Mouse (Mus musculus): ENCODE measurements at regions not wholly inside any gene's neighbourhood (a gene's known extent, or its start where the extent isn't known, plus 50 kb on each side); places are given as distances from the start of the nearest gene placed in this dataset.

DNA sequence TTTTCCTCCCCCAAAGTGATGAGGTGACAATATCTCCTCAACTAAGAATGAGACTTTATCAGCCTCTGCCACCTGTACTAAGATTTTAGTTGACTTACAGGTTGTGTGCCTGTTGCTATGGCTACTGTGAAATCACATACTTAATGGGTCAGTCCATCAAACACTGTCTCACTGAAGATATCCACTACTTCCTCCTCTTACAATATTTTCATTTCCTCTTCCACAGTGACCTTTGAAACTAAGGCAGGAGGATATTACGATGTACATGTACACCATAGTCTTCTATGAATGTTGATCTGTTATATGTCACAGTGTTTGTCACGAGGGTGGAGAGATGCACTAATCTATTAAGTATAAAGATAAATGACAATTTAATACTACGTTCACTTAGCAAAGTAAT is 212.4 kb upstream of the Dab2 start:
- Histone ChIP-seq H3K9me3 (replicated peaks) (no peaks in the 10 kb centered on the region), H3K36me3 (no peaks in the 10 kb centered on the region), H3K4me1 (no peaks in the 10 kb centered on the region), H3K27ac (replicated peaks) (no peak overlapping the region), H3K27me3 (no peaks in the 10 kb centered on the region), H3K4me3 (replicated peaks) (no peak overlapping the region), H3K4me2 (replicated peaks) (no peak overlapping the region), H3K9ac (no peak overlapping the region)
- no peak for ATAC-seq (ENCODE audit: insufficient number of reproducible peaks, low FRiP score, low TSS enrichment, low read depth)
- WGBS = 86% methylated on average over 3 of the region's 3 CpGs

DNA sequence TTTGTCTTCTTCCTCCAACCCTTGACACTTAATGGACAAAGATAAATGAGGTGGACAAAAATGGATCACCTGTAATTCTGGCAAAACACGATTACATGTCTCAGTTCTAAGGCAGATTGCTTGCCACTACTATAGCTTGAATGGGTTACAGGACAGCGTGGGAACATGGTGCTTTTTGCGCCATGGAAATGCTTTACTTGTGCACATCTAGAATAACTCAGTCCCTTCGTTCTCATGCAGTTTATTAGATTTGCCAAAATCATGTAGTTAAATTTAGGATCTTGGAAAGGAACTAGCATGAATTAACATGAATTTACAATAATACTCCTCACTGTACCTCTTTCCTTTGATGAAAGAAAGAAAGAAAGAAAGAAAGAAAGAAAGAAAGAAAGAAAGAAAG is 211.1 kb upstream of the Dab2 start:
- H3K36me3 ChIP-seq = no peaks in the 10 kb centered on the region
- no peak overlapping the region for H3K4me2 ChIP-seq (replicated peaks)
- 77% methylated on average over 4 of the region's 4 CpGs for WGBS
- no peaks in the 10 kb centered on the region for H3K9me3 ChIP-seq (replicated peaks)
- H3K27ac ChIP-seq (replicated peaks) = no peak overlapping the region
- H3K4me3 ChIP-seq (replicated peaks) = no peak overlapping the region
- ATAC-seq (ENCODE audit: insufficient number of reproducible peaks, low FRiP score, low TSS enrichment, low read depth) = no peak
- H3K4me1 ChIP-seq = no peaks in the 10 kb centered on the region
- no peak overlapping the region for H3K9ac ChIP-seq
- no peaks in the 10 kb centered on the region for H3K27me3 ChIP-seq

DNA sequence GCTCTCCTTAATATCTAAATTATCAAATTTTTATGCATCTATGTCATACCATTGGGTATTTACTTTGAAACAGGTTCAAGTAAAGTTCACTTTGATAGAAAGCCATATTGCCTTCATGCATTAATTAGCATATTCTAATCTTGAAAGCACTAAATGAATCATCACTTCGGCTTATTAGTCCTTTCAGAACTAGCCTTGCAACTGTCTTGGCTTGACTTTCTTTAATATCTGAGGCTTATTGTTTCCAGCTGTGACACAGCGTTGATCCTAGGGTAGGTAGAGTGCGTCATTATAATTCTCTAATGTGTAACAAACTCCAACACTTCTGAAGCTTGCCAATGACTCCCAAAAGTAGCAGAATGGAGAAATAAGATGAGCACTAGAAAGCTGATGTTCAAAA is 169.9 kb upstream of the Dab2 start:
- Histone ChIP-seq H3K4me2 (replicated peaks) (no peak overlapping the region), H3K4me3 (replicated peaks) (no peak overlapping the region), H3K36me3 (no peaks in the 10 kb centered on the region), H3K9me3 (replicated peaks) (no peaks in the 10 kb centered on the region), H3K4me1 (no peaks in the 10 kb centered on the region), H3K9ac (no peak overlapping the region), H3K27ac (replicated peaks) (no peak overlapping the region), H3K27me3 (no peaks in the 10 kb centered on the region)
- 44% methylated on average over 3 of the region's 3 CpGs for WGBS
- ATAC-seq (ENCODE audit: insufficient number of reproducible peaks, low FRiP score, low TSS enrichment, low read depth) = no peak

DNA sequence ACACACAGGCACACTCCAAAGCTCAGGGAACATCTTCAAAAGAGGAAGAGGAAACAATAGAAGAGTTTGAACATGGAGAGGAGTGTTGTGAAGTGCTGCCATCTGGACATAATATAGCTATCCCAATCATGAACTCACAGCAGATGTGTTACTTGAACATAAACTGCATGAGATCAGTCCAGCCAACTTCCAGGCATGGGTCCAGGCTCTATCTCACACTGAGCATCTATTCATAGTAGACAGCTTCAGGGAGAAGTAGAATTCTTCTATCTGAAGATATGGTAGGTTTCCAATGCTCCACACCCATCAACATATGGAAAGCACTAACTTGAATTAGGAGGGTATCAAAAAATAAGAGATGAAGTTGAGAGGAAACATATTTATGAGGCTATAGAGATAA is 167.4 kb upstream of the Dab2 start:
- Histone ChIP-seq H3K4me3 (replicated peaks) (no peak overlapping the region), H3K4me2 (replicated peaks) (no peak overlapping the region), H3K27ac (replicated peaks) (no peak overlapping the region), H3K9me3 (replicated peaks) (0 out of 2 replicates have a peak, but pooled peaks cover 12% of the 10 kb centered on the region), H3K27me3 (no peaks in the 10 kb centered on the region), H3K4me1 (no peaks in the 10 kb centered on the region), H3K9ac (no peak overlapping the region), H3K36me3 (no peaks in the 10 kb centered on the region)
- no peak for ATAC-seq (ENCODE audit: insufficient number of reproducible peaks, low FRiP score, low TSS enrichment, low read depth)

DNA sequence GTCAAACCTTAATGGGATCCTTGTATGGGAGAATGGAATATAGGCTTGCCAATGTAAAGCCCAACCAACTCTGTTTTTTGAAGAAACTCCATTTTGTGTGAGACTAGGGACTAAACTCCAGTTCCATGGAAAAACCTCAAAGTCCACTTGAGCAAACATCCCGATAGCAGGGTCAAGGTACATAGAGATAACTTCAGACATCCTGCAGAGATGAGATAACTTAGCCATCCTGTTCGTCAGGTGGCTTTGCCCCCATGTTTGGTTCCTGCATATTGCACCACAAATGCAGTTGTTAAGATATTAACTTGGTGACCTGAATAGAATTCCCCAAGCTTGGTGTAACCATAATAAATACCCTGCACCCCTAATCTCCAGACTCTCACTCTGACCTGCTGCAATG is 154.5 kb upstream of the Dab2 start:
- no peak for ATAC-seq (ENCODE audit: insufficient number of reproducible peaks, low FRiP score, low TSS enrichment, low read depth)
- H3K36me3 ChIP-seq = no peaks in the 10 kb centered on the region
- 91% methylated on average over 2 of the region's 2 CpGs for WGBS
- H3K27ac ChIP-seq (replicated peaks) = no peak overlapping the region
- H3K4me1 ChIP-seq = no peaks in the 10 kb centered on the region
- no peaks in the 10 kb centered on the region for H3K9me3 ChIP-seq (replicated peaks)
- no peak overlapping the region for H3K4me3 ChIP-seq (replicated peaks)
- H3K27me3 ChIP-seq = no peaks in the 10 kb centered on the region
- H3K4me2 ChIP-seq (replicated peaks) = no peak overlapping the region
- H3K9ac ChIP-seq = no peak overlapping the region

DNA sequence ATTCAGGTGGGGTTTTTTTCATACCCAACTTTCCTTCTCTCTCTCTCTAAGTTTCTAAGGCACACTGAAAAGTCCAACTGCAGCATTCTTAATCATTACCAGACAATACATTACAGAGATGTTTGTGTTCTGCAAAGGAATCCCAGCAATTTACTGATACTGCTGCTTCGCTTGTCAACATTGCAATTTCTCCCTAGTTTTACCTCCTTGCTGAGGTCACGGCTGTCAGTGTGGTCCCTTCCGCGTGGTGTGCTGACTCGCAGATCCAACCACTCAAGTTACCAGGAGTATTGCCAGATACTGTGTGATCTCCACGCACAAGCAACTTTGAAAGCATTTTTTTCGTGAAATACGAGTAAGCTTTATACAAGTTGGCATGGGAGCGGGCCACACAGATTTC is 144.9 kb upstream of the Dab2 start:
- Histone ChIP-seq H3K27ac (replicated peaks) (no peak overlapping the region), H3K9ac (no peak overlapping the region), H3K27me3 (no peaks in the 10 kb centered on the region), H3K36me3 (no peaks in the 10 kb centered on the region), H3K4me2 (replicated peaks) (no peak overlapping the region), H3K9me3 (replicated peaks) (no peaks in the 10 kb centered on the region), H3K4me3 (replicated peaks) (no peak overlapping the region), H3K4me1 (no peaks in the 10 kb centered on the region)
- WGBS = 14% methylated on average over 9 of the region's 9 CpGs
- ATAC-seq (ENCODE audit: insufficient number of reproducible peaks, low FRiP score, low TSS enrichment, low read depth) = no peak

DNA sequence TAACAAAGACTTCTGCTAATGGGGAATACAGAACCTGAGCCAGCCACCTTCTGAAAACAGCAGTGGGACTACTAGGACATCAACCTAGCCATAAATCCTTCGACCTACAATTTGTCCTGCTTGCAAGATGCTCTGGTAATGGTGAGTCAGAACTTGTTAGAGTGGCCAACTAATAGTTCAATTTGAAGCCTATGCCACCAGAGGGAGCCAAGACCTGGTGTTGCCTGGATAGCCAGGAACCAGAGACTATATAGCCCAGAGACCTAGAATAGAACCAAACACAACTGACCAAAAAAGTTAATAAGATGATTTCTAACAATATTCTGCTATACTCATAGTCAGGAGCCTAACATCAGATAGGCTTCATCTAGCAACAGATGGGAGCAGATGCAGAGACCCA is 119.3 kb upstream of the Dab2 start:
- H3K4me1 ChIP-seq = no peaks in the 10 kb centered on the region
- H3K4me2 ChIP-seq (replicated peaks) = no peak overlapping the region
- H3K4me3 ChIP-seq (replicated peaks) = no peak overlapping the region
- H3K9ac ChIP-seq = no peak overlapping the region
- no peaks in the 10 kb centered on the region for H3K36me3 ChIP-seq
- H3K27me3 ChIP-seq = no peaks in the 10 kb centered on the region
- H3K9me3 ChIP-seq (replicated peaks) = no peaks in the 10 kb centered on the region
- ATAC-seq (ENCODE audit: insufficient number of reproducible peaks, low FRiP score, low TSS enrichment, low read depth) = no peak
- WGBS = 79% methylated on average over 1 of the region's 1 CpGs
- no peak overlapping the region for H3K27ac ChIP-seq (replicated peaks)

DNA sequence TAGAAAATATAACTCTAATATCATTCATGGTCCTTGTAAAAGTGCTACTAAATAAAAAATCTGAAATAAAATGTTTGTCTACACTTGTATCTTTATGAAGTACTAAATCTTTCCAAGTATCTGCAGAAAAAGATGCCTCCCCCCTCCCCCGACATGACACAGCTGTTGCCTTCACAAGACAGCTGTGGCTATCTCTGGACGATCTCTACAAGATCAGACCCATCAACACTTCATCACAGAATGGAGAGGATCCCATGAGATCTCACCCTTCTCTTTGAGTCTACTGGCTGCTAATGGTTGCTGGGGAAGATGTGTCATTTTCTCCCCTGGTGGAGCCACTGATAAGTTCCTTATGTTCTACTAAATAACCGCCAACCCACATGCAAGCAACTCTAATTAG is 116.0 kb upstream of the Dab2 start:
- H3K9ac ChIP-seq = no peak overlapping the region
- H3K27me3 ChIP-seq = no peaks in the 10 kb centered on the region
- H3K36me3 ChIP-seq = no peaks in the 10 kb centered on the region
- H3K27ac ChIP-seq (replicated peaks) = no peak overlapping the region
- WGBS = 62% methylated on average over 3 of the region's 3 CpGs
- no peak overlapping the region for H3K4me3 ChIP-seq (replicated peaks)
- H3K9me3 ChIP-seq (replicated peaks) = no peaks in the 10 kb centered on the region
- ATAC-seq (ENCODE audit: insufficient number of reproducible peaks, low FRiP score, low TSS enrichment, low read depth) = no peak
- no peaks in the 10 kb centered on the region for H3K4me1 ChIP-seq
- H3K4me2 ChIP-seq (replicated peaks) = no peak overlapping the region

DNA sequence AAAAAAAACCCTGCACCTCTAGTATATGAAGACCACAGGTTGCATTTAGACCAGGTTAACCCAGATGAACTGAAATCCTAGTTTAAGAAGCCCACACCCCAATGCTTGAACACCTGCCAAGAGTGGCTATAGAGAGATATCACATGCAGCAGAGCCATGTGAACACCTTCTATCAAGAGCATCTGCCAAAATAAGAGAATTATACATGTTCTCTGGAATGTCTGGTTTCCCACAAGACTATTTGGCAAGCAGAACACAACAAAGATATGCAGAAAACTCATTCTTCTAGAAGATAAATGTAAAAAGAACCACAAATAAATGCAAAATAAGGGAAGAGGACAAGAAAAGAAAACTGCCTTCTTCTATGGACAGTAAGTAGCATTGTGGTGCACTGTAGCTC is 107.7 kb upstream of the Dab2 start:
- H3K4me3 ChIP-seq (replicated peaks) = no peak overlapping the region
- H3K9me3 ChIP-seq (replicated peaks) = no peaks in the 10 kb centered on the region
- H3K27me3 ChIP-seq = no peaks in the 10 kb centered on the region
- H3K27ac ChIP-seq (replicated peaks) = no peak overlapping the region
- H3K4me2 ChIP-seq (replicated peaks) = no peak overlapping the region
- H3K9ac ChIP-seq = no peak overlapping the region
- no peaks in the 10 kb centered on the region for H3K4me1 ChIP-seq
- no peak for ATAC-seq (ENCODE audit: insufficient number of reproducible peaks, low FRiP score, low TSS enrichment, low read depth)
- H3K36me3 ChIP-seq = no peaks in the 10 kb centered on the region

DNA sequence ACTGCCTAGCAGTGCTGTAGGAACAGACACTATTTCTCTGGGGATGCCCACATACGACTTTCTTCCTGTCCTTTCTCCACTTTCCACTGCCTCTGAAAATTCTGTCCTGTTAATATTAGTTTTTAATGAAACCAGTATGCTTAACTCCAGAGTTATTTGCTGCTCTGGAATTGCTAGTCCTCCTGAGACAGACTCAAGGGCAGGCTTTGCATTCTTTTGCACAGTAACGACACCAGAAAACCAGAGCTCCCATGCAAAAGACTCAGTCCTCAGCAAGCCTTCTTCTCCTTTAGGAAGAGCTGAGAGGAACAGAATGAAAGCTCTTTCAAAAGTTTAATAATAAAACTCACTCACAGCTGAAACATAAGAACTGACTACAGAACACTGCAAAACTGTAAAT is 92.3 kb upstream of the Dab2 start:
- no peak overlapping the region for H3K4me3 ChIP-seq (replicated peaks)
- H3K9me3 ChIP-seq (replicated peaks) = no peaks in the 10 kb centered on the region
- no peak overlapping the region for H3K9ac ChIP-seq
- H3K27me3 ChIP-seq = no peaks in the 10 kb centered on the region
- 27% methylated on average over 2 of the region's 2 CpGs for WGBS
- H3K27ac ChIP-seq (replicated peaks) = 0 out of 2 replicates have a peak overlapping the region, but pooled peaks have one; percentile 11
- H3K4me1 ChIP-seq = no peaks in the 10 kb centered on the region
- H3K36me3 ChIP-seq = no peaks in the 10 kb centered on the region
- H3K4me2 ChIP-seq (replicated peaks) = no peak overlapping the region
- ATAC-seq (ENCODE audit: insufficient number of reproducible peaks, low FRiP score, low TSS enrichment, low read depth) = no peak; the same call in 1 of the 2 replicates

DNA sequence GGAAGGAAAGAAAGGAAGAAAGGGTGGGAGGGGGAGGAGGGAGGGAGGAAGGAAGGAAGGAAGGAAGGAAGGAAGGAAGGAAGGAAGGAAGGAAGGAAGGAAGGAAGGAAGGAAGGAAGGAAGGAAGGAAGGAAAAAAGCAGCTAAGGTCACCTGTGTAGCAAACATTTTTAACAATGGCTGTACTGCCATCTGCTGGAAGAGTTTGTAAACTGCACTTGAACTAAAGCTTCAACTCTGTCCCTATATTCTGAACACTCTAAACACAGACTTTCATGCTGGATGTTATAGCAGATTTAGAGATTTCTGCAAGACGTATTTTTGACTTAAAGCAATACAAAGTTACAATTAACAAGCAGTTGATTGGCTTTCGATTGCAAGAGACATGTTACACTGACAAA is 90.3 kb upstream of the Dab2 start:
- Histone ChIP-seq H3K4me1 (no peaks in the 10 kb centered on the region), H3K4me3 (replicated peaks) (no peak overlapping the region), H3K27ac (replicated peaks) (no peak overlapping the region), H3K9me3 (replicated peaks) (no peaks in the 10 kb centered on the region), H3K9ac (no peak overlapping the region), H3K4me2 (replicated peaks) (no peak overlapping the region), H3K27me3 (no peaks in the 10 kb centered on the region), H3K36me3 (no peaks in the 10 kb centered on the region)
- 7% methylated on average over 2 of the region's 2 CpGs for WGBS
- ATAC-seq (ENCODE audit: insufficient number of reproducible peaks, low FRiP score, low TSS enrichment, low read depth) = no peak

DNA sequence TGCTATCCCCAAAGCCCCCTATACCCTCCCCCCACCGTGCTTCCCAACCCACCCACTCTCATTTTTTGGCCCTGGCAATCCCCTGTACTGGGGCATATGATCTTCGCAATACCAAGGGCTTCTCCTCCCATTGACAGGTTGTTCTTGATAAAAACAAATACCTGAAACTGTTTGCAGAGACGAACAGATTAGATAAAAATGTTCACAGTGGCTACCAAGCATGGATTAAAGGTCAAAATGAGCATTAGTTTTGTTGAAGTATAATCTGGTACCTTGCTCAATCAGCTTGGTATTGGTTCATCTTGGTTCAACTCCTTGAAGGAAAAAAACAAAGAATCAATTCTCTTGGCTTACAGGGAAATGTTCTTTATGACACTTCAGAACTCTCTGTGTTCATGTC is 81.5 kb upstream of the Dab2 start:
- no peak for ATAC-seq (ENCODE audit: insufficient number of reproducible peaks, low FRiP score, low TSS enrichment, low read depth)
- no peaks in the 10 kb centered on the region for H3K9me3 ChIP-seq (replicated peaks)
- no peaks in the 10 kb centered on the region for H3K4me1 ChIP-seq
- H3K4me3 ChIP-seq (replicated peaks) = no peak overlapping the region
- no peak overlapping the region for H3K9ac ChIP-seq
- 68% methylated on average over 3 of the region's 3 CpGs for WGBS
- H3K4me2 ChIP-seq (replicated peaks) = no peak overlapping the region
- no peak overlapping the region for H3K27ac ChIP-seq (replicated peaks)
- no peaks in the 10 kb centered on the region for H3K27me3 ChIP-seq
- no peaks in the 10 kb centered on the region for H3K36me3 ChIP-seq

DNA sequence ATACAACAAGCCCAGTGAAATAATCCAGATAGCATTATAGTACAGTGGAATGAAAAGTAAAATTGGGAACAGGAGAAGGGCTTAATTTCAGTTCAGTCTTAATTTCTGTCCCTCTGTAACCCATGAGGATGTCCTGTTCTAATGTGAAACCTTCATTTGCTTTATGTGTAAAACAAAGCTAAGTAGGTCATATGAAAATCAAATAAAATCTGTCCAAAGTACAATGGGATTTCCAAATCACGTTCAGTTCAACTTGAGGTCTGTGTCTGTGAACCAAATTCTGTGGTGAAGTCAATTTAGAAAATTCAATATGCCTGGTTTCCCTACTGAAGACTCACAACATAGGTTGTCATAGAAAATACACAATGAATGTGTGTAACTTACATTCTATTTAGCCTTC is 74.4 kb upstream of the Dab2 start:
- WGBS = 60% methylated on average over 1 of the region's 1 CpGs
- no peak for ATAC-seq (ENCODE audit: insufficient number of reproducible peaks, low FRiP score, low TSS enrichment, low read depth)
- Histone ChIP-seq H3K27ac (replicated peaks) (no peak overlapping the region), H3K27me3 (no peaks in the 10 kb centered on the region), H3K9ac (no peak overlapping the region), H3K4me2 (replicated peaks) (no peak overlapping the region), H3K4me1 (no peaks in the 10 kb centered on the region), H3K4me3 (replicated peaks) (no peak overlapping the region), H3K9me3 (replicated peaks) (no peaks in the 10 kb centered on the region), H3K36me3 (no peaks in the 10 kb centered on the region)

Data from embryonic facial prominence, embryonic 15.5 days (tissue).